Mouse (Mus musculus): Measurements from ENCODE around the gene Ccl17.

The Ccl17 gene

DNA sequence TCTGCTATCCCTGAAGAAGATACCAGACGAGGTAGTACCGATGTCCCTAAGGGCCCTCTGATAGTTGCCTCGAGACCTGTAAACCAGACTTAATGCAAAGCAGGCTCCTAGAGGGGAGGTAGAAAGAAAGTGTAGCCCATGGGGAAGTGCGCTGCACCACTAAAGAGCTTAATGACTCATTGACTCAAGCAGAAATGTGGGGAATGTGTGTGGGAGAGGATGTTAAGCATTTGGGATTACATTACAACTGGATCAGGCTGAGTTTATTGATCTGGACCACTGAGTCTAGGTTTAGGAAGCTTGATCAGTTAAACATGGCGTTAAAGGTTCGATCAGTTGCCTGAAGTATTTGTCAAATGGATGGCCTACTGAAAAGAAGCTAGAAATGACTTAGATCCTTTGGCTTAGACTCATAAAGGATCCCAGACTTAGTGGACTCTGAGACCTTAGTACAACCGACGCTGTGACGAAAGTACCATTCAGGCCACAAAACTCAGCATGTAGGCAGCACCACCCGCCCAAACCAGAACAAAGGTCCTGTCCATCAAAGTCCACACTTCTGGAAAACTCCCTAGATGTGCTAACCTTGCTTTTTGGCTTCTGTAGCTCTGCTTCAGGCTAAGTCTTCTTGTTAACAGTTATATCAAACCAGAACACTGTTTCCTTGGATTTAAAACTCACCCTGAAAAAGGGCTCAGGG lies 20.8 kb upstream of the Ccl17 start:
- no peak for DNase-seq (ENCODE audit: low spot score)

DNA sequence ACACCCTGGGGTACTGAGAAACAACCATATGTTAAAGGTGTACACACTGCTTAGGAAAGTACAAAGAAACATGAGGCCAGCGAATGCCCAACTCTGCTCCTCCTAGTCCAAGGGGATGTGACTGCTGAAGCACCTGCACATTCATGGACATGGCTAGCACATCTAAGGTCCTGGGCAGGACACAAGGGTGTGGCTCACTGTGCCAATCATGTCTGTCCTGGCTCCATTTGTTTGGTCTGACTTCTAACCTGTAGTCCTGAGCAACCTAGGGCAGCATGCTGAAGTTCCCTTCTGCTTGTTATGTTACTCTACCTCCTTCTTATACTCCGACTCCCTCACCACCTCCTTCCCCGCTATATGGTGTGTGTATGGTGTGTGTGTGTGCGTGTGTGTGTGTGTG lies 15.9 kb upstream of the Ccl17 start:
- no peak for DNase-seq (ENCODE audit: low spot score)

DNA sequence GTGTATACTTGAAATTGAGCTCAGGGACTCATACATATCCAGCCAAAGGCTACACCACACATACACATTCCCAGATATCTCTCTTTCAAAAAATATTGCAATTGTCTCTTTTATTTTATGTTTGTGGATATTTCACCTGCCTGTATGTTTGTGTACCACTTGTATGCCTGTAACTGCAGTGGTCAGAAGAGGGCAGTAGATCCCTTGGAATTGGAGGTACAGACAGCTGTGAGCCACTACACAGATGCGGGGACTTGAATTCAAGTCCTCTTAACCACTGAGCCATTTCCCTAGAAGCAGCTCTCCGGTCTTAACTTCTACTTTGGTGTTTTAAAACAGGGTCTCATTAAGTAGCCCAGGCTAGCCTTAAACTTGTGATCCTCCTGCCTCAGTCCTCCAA lies 15.5 kb upstream of the Ccl17 start:
- no peak for DNase-seq (ENCODE audit: low spot score)

DNA sequence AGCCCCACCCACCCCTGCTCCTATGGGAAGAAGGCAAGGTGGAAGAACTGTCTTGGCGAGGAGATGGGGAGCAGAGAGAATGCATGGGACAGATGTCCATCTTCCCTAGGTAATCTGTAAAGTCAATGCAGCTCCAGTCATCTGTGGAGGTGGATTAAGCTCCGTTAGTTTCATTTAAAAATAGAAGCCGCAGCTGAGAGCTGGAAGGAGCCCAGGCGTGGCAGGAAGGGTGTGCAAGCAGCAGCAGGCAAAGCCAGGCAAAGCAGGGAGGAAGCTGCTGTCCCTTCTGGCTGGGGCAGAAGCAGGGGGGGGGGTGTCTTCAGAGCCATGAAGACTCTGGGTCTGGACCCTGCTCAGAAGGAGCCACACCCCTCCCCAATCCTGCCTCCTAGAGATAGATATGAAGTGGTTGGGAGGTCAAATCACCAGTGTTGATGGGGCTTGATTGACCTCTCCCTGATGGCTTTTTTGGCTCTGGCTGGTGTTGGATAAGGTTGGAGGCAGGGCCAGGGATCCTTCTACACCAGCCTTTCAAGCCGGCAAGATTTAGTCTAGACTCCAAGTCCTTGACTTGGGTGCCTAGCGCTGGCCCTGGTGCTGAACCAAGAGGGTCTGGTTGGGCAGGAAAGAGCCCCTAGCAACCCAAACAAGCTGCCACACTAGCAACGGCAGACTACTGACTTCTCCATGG lies 9.8 kb upstream of the Ccl17 start:
- DNase-seq (ENCODE audit: low spot score) = peak; percentile 77

DNA sequence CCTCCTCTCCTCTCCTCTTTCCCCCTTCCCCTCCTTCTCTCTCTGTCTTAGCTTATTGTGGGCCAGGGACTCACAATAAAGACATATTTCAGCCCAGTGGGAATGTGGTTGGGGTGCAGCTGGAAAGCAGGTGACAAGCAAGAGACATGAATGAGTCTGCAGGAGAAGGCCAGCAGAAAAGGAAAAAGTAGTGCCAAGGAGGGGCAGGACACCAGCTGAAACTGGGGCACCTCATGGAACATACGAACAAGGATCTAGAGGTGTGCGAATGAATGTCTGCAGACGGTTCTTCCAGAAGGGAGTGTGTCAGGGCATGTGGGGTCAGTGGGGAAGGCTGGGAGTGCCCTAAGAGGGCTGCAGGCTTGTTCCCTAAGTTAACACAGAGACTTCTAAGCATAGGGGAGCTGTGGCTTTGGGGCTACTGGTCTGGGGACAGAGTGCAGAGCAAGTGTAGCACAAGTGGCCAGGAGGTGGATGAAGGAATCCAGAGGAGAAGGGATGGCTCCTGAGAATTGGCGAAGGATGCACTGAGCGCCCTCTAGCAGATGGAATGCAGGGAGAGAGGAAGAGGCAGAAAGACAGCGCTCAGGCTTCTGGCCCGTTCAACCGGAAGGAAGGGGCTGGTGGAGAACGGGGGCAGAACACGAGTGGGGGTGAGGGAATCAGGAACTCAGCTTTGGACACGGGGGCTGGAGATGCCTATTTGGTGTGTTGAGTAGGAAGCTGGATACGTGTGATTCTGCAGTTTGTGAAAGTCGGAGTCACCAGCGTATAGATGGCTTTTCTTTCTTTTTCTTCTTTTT lies 8.8 kb upstream of the Ccl17 start:
- no peak for DNase-seq (ENCODE audit: low spot score)

DNA sequence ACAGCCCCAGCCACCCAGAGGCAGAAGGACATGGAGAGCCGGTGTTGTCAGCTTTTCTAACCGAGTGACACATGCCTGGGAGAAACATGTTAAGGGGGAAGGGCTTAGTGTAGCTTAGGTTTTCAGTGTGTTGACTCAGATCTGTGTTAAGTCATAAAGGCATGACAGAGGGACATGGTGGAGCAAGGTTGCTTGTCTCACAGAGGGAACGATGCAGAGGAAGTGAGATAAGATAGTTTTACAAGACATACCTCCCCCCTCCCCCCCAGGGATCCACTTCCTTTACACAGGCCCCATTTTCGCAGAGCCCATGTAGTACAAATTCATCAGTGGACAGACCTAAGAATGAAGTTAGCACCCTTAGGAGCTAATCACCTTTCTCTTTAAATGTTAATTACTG lies 7.9 kb upstream of the Ccl17 start:
- DNase-seq (ENCODE audit: low spot score) = no peak

DNA sequence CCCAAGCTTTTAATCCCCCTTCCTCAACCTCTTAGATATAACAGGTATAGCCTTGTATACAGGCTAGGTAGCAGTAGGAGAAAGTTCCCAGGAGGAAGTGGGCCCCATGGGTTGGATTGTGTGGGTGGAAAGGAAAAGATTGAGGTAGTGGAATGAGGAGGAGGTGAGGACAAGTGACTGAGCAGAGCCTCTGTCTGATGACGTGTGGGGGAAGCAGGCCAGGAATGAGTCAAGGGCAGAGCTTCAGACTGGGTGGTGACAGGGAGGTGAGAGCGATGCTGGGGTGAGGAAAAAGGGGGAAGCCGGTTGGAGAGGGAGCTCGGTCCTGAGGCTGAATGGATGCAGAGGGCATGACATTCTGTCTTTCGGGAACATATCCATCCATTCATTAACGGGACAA lies 6.7 kb upstream of the Ccl17 start:
- DNase-seq (ENCODE audit: low spot score) = no peak

DNA sequence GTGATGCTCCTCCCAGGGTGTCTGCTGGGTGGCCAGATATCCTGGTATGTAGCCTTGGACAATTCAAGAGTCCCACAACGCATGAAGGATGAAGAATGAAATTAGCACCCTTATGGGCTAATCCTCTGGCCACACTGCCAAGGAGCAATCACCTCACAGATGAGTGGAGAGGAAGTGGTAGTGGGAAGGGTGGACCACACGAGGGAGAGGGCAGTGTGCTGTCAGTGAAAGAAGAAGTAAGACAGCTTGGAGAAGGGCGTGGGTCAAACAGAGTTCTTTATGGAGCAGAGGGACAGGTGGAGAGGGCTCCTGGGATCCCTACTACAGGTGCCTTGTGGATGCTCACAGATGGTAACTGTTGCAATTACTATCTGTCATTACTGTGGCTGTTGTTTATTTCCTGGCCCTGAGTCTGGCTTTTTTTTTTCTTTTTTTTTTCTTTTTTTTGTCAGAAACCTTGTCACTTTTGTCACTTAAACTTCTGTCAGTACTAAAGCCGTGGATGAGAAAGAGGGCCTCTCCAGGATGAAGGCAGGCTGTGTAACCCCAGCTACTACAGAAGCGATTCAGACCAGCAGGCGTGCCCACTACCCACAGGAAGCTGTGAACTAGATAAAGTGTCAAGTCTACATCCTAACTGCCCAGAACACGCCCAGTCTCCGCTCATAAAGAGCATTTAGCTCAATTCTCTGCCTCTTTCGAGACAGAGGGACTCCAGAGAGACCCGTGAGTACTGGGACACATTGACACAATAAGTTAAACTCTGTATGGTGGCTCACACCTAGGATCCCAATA lies 5.5 kb upstream of the Ccl17 start:
- DNase-seq (ENCODE audit: low spot score) = no peak

DNA sequence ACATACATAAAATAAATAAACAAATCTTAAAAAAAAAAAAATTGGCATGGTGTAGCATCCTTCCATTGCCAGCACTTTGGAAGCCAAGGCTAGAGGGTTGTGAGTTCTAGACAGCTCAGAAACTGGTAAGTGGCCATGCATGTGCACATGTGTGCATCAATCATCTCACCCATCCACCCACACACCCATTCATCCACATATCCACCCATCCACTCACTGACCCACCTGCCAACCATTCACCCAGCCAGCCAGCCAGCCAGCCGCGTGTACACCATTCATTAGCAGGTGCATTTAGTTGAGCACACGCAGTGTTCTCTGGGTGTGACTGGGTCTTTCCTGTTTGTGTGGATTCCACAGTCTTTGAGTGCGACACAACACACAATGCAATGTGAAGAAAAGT lies 4.4 kb upstream of the Ccl17 start:
- no peak for DNase-seq (ENCODE audit: low spot score)

DNA sequence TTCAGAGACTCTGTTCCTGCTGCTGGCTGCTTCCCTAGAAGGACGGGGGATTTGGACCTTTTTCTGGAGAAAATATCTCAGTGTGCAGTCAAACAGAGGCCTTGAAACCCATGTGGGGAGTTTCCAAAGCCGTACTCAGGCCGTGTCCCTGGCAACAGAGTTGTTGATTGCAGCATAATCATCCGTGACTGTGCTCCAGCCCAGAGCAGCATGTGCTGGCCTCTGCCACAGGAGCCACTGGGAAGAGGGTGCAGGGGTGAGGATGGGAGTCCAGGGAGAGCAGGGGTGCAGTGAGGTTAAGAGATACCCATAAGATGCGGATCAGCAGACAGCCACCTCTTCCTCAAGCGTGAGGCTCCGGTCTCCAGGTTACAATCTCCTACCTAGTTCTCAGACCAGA lies 2.7 kb upstream of the Ccl17 start:
- no peak for DNase-seq (ENCODE audit: low spot score)

DNA sequence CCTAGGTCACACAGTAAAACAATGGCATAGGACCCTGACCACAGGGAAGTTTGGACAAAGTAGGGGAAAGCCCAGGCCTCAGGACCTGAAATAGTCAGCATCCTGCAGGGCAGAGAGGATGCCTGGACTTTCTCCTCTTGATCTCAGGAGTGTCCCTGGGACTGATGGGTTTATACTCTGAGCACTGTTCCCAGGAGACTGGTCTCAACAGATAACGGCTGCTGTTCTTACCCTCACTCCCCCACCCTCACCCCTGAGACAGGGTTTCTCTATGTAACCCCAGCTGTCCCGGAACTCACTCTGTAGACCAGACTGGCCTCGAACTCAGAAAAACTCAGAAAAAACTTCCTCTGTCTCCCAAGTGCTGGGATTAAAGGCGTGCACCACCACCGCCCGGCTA lies 1.9 kb upstream of the Ccl17 start:
- DNase-seq (ENCODE audit: low spot score) = no peak

DNA sequence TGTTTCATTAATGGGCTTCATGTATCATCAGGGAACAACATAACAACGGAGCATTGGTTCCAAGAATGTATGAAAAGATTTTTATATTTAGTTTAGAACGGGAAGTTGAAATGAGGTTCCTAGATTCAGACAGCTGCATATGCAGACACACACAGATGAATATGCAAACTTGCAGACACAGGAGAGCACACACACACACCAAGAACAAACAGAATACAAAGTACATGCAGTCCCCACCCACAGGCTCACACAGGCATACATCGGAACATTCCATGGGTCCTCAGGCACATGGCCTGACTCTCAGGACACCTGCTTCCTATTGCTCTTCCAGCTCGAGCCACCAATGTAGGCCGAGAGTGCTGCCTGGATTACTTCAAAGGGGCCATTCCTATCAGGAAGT lies 602 bp downstream of the Ccl17 start:
- no peak for DNase-seq (ENCODE audit: low spot score)

DNA sequence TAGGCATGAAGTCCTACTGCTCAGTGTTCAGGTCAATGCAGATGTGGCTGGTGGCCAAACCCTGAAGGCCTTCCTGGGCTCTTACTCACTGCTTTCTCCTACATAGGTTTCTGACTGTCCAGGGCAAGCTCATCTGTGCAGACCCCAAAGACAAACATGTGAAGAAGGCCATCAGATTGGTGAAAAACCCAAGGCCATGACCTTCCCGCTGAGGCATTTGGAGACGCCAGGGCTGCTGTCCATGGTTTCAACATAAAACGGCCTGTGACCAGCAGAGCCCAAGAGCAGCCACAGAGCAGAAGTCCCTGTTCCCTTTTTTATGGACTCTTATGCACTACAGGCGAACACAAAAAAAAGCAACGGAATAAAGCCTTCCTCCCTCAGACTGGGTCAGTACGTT lies 1.4 kb downstream of the Ccl17 start:
- DNase-seq (ENCODE audit: low spot score) = no peak

DNA sequence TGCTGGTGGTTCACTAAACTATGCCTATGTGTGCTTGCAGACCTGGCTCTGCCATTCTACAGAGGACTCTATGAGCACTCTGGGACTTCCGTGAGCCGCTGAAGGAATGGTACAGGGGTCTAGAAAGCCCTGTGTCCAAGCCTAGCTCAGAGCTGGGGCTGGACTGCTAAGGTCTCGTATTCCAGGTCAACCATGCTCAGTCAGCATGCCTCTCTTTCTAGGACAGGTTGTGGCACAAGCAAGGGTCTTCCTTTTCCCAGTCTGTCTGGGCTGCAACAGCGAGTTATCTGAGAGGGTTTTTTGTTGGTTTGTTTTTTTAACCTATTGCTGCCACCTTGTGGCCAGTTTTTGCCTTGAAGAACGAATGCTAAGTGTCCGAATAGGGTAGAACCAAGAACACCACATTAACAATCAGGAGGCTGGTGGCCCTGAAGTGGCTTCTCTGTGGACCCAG lies 2.4 kb downstream of the Ccl17 start:
- DNase-seq (ENCODE audit: low spot score) = peak; percentile 88

DNA sequence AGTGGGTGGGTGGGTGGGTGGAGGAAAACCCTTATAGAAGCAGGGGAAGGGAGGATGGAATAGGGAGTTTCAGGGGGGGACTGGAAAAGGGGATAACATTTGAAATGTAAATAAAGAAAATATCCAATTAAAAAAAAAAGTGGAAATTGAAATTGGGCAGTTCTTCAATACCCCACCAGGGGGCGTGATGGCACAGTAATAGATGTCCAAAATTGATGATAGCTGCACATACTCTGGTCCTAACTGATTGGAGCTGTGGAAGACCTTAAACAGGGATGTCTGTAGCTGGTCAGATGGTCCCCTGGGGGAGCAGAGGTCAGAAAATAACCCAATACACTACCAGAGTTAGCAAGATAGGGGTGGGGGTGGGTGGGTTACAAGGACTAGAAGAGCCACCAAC lies 4.3 kb downstream of the Ccl17 start:
- peak; percentile 42 for DNase-seq (ENCODE audit: low spot score)

DNA sequence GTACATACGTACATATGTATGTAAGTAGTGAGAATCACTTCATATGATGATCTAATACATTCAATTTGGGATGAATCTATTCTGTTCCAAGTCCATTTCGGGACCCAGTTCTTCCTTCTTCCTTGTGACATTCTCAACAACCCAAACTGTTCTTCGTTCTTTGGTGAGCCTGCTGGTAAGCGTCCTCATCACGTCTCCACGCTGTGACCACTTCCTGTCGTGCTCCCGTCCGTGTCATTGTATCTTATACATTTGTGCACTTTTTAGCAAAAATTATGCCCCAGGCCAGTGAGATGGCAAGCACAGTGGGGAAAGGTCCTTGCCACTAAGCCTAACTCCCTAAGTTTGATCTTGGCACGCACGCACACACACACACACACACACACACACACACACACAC lies 7.7 kb downstream of the Ccl17 start:
- no peak for DNase-seq (ENCODE audit: low spot score)

DNA sequence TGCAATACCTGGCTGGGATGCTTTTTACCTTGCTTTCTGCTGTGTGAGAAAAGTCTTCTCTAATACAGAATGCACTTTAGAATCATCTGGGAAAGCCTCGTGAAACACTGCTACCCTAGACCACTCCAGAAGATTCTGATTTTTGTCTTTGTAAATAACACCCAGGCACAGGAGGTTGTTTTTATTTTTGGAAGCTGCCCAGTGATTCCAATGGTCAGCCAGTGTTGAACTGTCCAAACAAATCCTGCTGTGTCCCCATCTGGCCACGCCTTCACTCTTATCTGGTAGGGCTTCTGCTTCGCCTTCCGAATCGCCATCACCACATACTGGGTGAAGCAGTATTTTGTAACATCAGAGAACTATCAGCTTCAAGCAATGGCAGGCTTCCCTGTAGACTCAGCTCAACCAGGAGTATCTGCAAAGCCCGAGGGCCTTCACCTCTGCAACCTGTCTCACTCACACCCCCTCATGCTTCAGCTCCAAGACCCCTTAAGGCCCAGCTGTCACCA lies 9.5 kb downstream of the Ccl17 start:
- DNase-seq (ENCODE audit: low spot score) = no peak

DNA sequence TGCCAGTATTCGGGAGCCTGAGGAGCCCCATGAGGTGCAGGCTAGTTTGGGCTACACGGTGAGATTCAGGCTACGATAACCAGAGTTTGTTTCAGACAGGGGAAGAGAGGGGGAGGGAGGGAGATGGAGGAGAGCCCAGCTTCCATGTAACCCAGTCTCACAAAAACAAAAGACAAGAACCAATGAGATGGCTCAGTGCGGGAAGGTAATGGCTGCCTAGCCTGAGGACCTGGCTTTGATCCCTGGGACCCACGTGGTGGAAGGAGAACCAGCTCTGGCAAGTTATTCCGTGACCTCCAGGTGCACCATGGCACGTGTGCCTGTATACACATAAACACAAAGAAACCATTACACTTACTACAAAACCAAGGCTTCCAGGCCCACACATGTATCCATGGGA lies 10.3 kb downstream of the Ccl17 start:
- DNase-seq (ENCODE audit: low spot score) = no peak

DNA sequence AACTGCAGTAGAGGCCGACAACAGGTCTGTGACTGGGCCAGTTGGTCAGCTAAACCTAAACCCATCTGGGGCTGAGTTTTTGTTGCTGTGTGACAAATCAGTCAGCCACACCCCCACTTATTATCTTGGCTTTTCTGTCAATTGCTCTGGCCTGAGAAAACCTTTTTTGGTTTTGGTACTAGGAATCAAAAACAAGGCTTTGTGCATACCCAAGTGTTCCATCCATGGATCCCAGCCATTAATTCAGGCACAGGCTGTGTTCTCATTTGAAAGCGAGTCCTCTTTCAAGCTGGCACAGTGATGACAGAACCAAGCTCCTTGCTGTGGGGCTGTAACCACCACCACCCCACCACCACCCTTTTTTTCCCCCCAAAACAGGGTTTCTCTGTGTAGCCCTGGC lies 11.1 kb downstream of the Ccl17 start:
- no peak for DNase-seq (ENCODE audit: low spot score)

DNA sequence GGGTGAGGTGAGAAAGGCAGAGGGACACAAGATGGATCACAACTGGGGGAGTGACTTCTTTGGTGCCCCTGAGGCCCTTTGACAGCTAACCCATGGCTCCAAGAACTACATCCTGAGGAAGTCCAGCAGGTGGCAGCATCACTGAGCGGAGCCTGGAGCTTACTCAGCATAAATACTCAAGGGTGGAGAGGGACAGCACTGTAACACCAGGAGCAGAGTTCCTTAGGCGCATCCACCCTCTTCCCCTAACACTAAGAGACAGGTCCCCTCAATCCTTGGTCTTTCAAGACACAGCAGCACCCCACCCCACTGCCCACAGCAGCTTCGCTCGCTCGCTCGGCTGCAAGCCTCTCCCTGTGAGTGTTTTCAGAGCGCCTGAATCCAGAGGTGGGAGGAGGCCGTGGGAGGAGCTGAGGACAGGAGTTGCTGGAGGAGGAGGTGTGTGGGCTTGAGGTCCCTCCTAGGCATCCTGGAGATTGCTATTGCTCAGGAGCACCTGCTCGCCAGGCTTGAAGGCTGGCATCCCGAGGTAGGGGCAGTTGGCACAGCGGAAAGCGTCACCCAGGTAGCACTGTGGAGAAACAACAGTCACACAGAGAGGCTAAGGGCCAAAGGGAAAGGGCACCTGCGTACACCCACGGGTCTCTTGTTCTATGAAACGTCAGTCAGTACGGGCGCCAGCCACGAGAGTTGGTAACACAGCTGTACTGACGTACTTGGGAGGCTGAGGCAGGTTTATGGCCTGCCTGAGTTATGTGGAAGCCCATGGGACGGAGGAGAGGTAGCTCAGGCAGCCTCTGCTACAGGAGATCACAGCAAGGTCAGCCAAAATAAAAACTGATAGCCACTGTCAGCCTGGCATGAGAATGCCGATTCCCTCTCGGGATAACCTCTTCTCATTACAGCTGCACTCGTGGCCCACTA lies 12.6 kb downstream of the Ccl17 start:
- peak; percentile 68 for DNase-seq (ENCODE audit: low spot score)

DNA sequence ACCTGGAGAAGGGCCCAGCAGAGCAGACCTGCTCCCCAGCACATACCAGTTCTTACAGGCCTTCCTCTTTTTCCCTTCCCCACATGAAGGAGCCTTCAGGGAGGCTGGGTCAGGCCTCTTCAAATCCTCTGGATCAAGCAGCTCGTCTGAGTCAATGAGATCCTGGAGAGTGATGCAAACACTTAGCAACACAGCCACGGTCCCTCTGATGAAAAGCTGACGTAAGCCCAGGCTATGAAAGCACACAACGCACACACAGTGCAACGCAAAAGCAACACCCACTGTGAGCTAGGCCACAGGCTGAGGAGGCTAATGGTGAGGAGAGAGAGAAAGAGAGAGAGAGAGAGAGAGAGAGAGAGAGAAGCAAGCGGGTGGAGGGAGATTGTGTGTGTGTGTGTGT lies 14.9 kb downstream of the Ccl17 start:
- no peak for DNase-seq (ENCODE audit: low spot score)

All from c-Kit-positive CD71-positive TER-119-positive erythroid progenitor cells, embryonic 14.5 days (primary cell).